Mouse (Mus musculus): ENCODE data around the gene Kri1. TPM values are rescaled to one million over a fixed set of nuclear protein-coding genes. Genes with fewer than 3 reads are reported as not detected.
A peak's percentile ranks its signal among the peaks of the same experiment; 100 is the strongest.
"Not testable (repeated sequence)": the region's sequence is repeated elsewhere in the genome, so short reads cannot be mapped to it uniquely, and the experiment has no call there.

The Kri1 gene
- polyA plus RNA-seq, 1 experiment from 2014 or later, result 16.7 TPM

- Histone ChIP-seq H3K36me3 (ENCODE audit: control insufficient read depth, insufficient read depth, low read length) (peaks cover 70% of the 10 kb centered on the region), H3K27me3 (ENCODE audit: control insufficient read depth, insufficient read depth, low read depth, low read length) (no peaks in the 10 kb centered on the region), H3K9me3 (ENCODE audit: control insufficient read depth, low read length) (no peaks in the 10 kb centered on the region), H3K27ac (ENCODE audit: low read length) (no peak overlapping the region), H3K4me3 (ENCODE audit: low read length) (no peak overlapping the region), H3K4me2 (ENCODE audit: low read depth, low read length) (no peak overlapping the region), H3K9ac (ENCODE audit: low read length) (no peak overlapping the region), H3K4me1 (replicated peaks; ENCODE audit: control insufficient read depth, insufficient read depth, low read length) (no peaks in the 10 kb centered on the region)
- WGBS, result 88% methylated on average over 9 of the region's 9 CpGs
- no peak for ATAC-seq (ENCODE audit: low read depth)
Measured at GRCm38 (mm10) chr9:21272391-21272790, 15.4 kb downstream of the Kri1 start.

- not testable (repeated sequence) for H3K9ac ChIP-seq (ENCODE audit: low read length); ATAC-seq (ENCODE audit: low read depth); H3K27ac ChIP-seq (ENCODE audit: low read length); H3K4me3 ChIP-seq (ENCODE audit: low read length); H3K27me3 ChIP-seq (ENCODE audit: control insufficient read depth, insufficient read depth, low read depth, low read length); H3K4me2 ChIP-seq (ENCODE audit: low read depth, low read length); H3K9me3 ChIP-seq (ENCODE audit: control insufficient read depth, low read length)
- peaks cover 17% of the 10 kb centered on the region for H3K4me1 ChIP-seq (replicated peaks; ENCODE audit: control insufficient read depth, insufficient read depth, low read length)
- WGBS, result 69% methylated on average over 5 of the region's 5 CpGs
- H3K36me3 ChIP-seq (ENCODE audit: control insufficient read depth, insufficient read depth, low read length), result peaks cover 61% of the 10 kb centered on the region
Measured at GRCm38 (mm10) chr9:21269590-21269989, 18.2 kb downstream of the Kri1 start.

GRCm38 (mm10) chr9:21268305-21268704 is 19.5 kb downstream of the Kri1 start:
- no peak overlapping the region for H3K4me3 ChIP-seq (ENCODE audit: low read length)
- H3K9me3 ChIP-seq (ENCODE audit: control insufficient read depth, low read length), result no peaks in the 10 kb centered on the region
- WGBS, result 91% methylated on average over 16 of the region's 16 CpGs
- H3K4me2 ChIP-seq (ENCODE audit: low read depth, low read length), result no peak overlapping the region
- no peaks in the 10 kb centered on the region for H3K27me3 ChIP-seq (ENCODE audit: control insufficient read depth, insufficient read depth, low read depth, low read length)
- peaks cover 20% of the 10 kb centered on the region for H3K4me1 ChIP-seq (replicated peaks; ENCODE audit: control insufficient read depth, insufficient read depth, low read length)
- peaks cover 52% of the 10 kb centered on the region for H3K36me3 ChIP-seq (ENCODE audit: control insufficient read depth, insufficient read depth, low read length)
- H3K27ac ChIP-seq (ENCODE audit: low read length), result no peak overlapping the region
- ATAC-seq (ENCODE audit: low read depth), result no peak
- no peak overlapping the region for H3K9ac ChIP-seq (ENCODE audit: low read length)

- WGBS, result 90% methylated on average over 5 of the region's 5 CpGs
Measured at GRCm38 (mm10) chr9:21266889-21267288, 20.9 kb downstream of the Kri1 start.

GRCm38 (mm10) chr9:21265611-21266010 is 22.2 kb downstream of the Kri1 start:
- no peaks in the 10 kb centered on the region for H3K27me3 ChIP-seq (ENCODE audit: control insufficient read depth, insufficient read depth, low read depth, low read length)
- WGBS, result 8% methylated on average over 11 of the region's 11 CpGs
- H3K27ac ChIP-seq (ENCODE audit: low read length), result peak overlapping the region; percentile 79
- H3K4me3 ChIP-seq (ENCODE audit: low read length), result peak overlapping the region; percentile 96
- peak overlapping the region; percentile 71 for H3K4me2 ChIP-seq (ENCODE audit: low read depth, low read length)
- peak overlapping the region; percentile 96 for H3K9ac ChIP-seq (ENCODE audit: low read length)
- ATAC-seq (ENCODE audit: low read depth), result no peak
- H3K36me3 ChIP-seq (ENCODE audit: control insufficient read depth, insufficient read depth, low read length), result peaks cover 30% of the 10 kb centered on the region
- peaks cover 20% of the 10 kb centered on the region for H3K4me1 ChIP-seq (replicated peaks; ENCODE audit: control insufficient read depth, insufficient read depth, low read length)
- H3K9me3 ChIP-seq (ENCODE audit: control insufficient read depth, low read length), result no peaks in the 10 kb centered on the region

More at GRCm38 (mm10) chr9:21266889-21267288, 20.9 kb downstream of the Kri1 start:
- Histone ChIP-seq H3K4me2 (ENCODE audit: low read depth, low read length) (no peak overlapping the region), H3K4me1 (replicated peaks; ENCODE audit: control insufficient read depth, insufficient read depth, low read length) (peaks cover 20% of the 10 kb centered on the region), H3K9ac (ENCODE audit: low read length) (no peak overlapping the region; the same call in 1 of the 2 replicates), H3K27ac (ENCODE audit: low read length) (no peak overlapping the region), H3K9me3 (ENCODE audit: control insufficient read depth, low read length) (no peaks in the 10 kb centered on the region), H3K4me3 (ENCODE audit: low read length) (no peak overlapping the region), H3K27me3 (ENCODE audit: control insufficient read depth, insufficient read depth, low read depth, low read length) (no peaks in the 10 kb centered on the region), H3K36me3 (ENCODE audit: control insufficient read depth, insufficient read depth, low read length) (peaks cover 40% of the 10 kb centered on the region)
- no peak for ATAC-seq (ENCODE audit: low read depth)

GRCm38 (mm10) chr9:21265000-21265561 is 22.7 kb downstream of the Kri1 start, which contains the start of gene Atg4d:
TSS of gene Atg4d (plus strand) at chr9:21265293.
- Histone ChIP-seq H3K9ac (ENCODE audit: low read length) (peak within 1 kb of the TSS; percentile 96), H3K4me2 (ENCODE audit: low read depth, low read length) (peak within 1 kb of the TSS; percentile 80), H3K9me3 (ENCODE audit: control insufficient read depth, low read length) (no peaks in the 10 kb centered on the region), H3K27me3 (ENCODE audit: control insufficient read depth, insufficient read depth, low read depth, low read length) (no peaks in the 10 kb centered on the region), H3K27ac (ENCODE audit: low read length) (peak within 1 kb of the TSS; percentile 91), H3K36me3 (ENCODE audit: control insufficient read depth, insufficient read depth, low read length) (peaks cover 25% of the 10 kb centered on the region), H3K4me3 (ENCODE audit: low read length) (peak within 1 kb of the TSS; percentile 96), H3K4me1 (replicated peaks; ENCODE audit: control insufficient read depth, insufficient read depth, low read length) (peaks cover 20% of the 10 kb centered on the region)
- peak; percentile 100 for ATAC-seq (ENCODE audit: low read depth)
- under 1% methylated on average over 49 of the region's 49 CpGs for WGBS

- WGBS, result 16% methylated on average over 17 of the region's 17 CpGs
Measured at GRCm38 (mm10) chr9:21264272-21264999, 23.3 kb downstream of the Kri1 start.

GRCm38 (mm10) chr9:21261831-21262230 is 25.9 kb downstream of the Kri1 start:
- 45% methylated on average over 2 of the region's 2 CpGs for WGBS
- H3K36me3 ChIP-seq (ENCODE audit: control insufficient read depth, insufficient read depth, low read length), result peaks cover under 1% of the 10 kb centered on the region; the same call in 1 of the 2 replicates
- no peak overlapping the region for H3K9ac ChIP-seq (ENCODE audit: low read length)
- H3K4me3 ChIP-seq (ENCODE audit: low read length), result no peak overlapping the region
- peaks cover 18% of the 10 kb centered on the region for H3K4me1 ChIP-seq (replicated peaks; ENCODE audit: control insufficient read depth, insufficient read depth, low read length)
- H3K27me3 ChIP-seq (ENCODE audit: control insufficient read depth, insufficient read depth, low read depth, low read length), result no peaks in the 10 kb centered on the region
- H3K27ac ChIP-seq (ENCODE audit: low read length), result no peak overlapping the region
- H3K4me2 ChIP-seq (ENCODE audit: low read depth, low read length), result no peak overlapping the region
- no peak for ATAC-seq (ENCODE audit: low read depth)
- no peaks in the 10 kb centered on the region for H3K9me3 ChIP-seq (ENCODE audit: control insufficient read depth, low read length)

More at GRCm38 (mm10) chr9:21264272-21264999, 23.3 kb downstream of the Kri1 start:
- no peaks in the 10 kb centered on the region for H3K9me3 ChIP-seq (ENCODE audit: control insufficient read depth, low read length)
- peak overlapping the region; percentile 80 for H3K4me2 ChIP-seq (ENCODE audit: low read depth, low read length)
- peak overlapping the region; percentile 69 for H3K9ac ChIP-seq (ENCODE audit: low read length)
- peaks cover 22% of the 10 kb centered on the region for H3K36me3 ChIP-seq (ENCODE audit: control insufficient read depth, insufficient read depth, low read length)
- peaks cover 20% of the 10 kb centered on the region for H3K4me1 ChIP-seq (replicated peaks; ENCODE audit: control insufficient read depth, insufficient read depth, low read length)
- no peaks in the 10 kb centered on the region for H3K27me3 ChIP-seq (ENCODE audit: control insufficient read depth, insufficient read depth, low read depth, low read length)
- peak overlapping the region; percentile 96 for H3K4me3 ChIP-seq (ENCODE audit: low read length)
- peak overlapping the region; percentile 91 for H3K27ac ChIP-seq (ENCODE audit: low read length)
- peak; percentile 50 for ATAC-seq (ENCODE audit: low read depth)

GRCm38 (mm10) chr9:21260491-21261040 is 27.2 kb downstream of the Kri1 start:
- ATAC-seq (ENCODE audit: low read depth), result no peak
- H3K27ac ChIP-seq (ENCODE audit: low read length), result no peak overlapping the region
- no peak overlapping the region for H3K4me2 ChIP-seq (ENCODE audit: low read depth, low read length)
- H3K36me3 ChIP-seq (ENCODE audit: control insufficient read depth, insufficient read depth, low read length), result no peaks in the 10 kb centered on the region
- no peak overlapping the region for H3K4me3 ChIP-seq (ENCODE audit: low read length)
- H3K4me1 ChIP-seq (replicated peaks; ENCODE audit: control insufficient read depth, insufficient read depth, low read length), result peaks cover 5% of the 10 kb centered on the region; the same call in 1 of the 2 replicates
- no peaks in the 10 kb centered on the region for H3K9me3 ChIP-seq (ENCODE audit: control insufficient read depth, low read length)
- H3K27me3 ChIP-seq (ENCODE audit: control insufficient read depth, insufficient read depth, low read depth, low read length), result no peaks in the 10 kb centered on the region
- H3K9ac ChIP-seq (ENCODE audit: low read length), result no peak overlapping the region
- WGBS, result 67% methylated on average over 6 of the region's 6 CpGs

Data from lung, embryonic 16.5 days (tissue).